Mouse (Mus musculus) hindbrain, embryonic 16.5 days (tissue): ENCODE results near the gene Dnaja2. TPM values are rescaled to one million over a fixed set of nuclear protein-coding genes. Genes with fewer than 3 reads are reported as not detected.

ENCODE experiments used
- ATAC-seq: fragments of 200-750 bp; cut with Nextera tagmentation; 2 replicates; pipeline ENCODE4 v1.8.0; 2017; ENCODE audit warnings: moderate TSS enrichment, moderate library complexity
- H3K27ac ChIP-seq: fragments of 300-500 bp; sonication (generic); 2 replicates; pipeline ENCODE4 v1.5.1; 2014; ENCODE audit warnings: low read depth, mild to moderate bottlenecking, control low read depth, low read length, moderate library complexity
- H3K27me3 ChIP-seq: fragments of 300-500 bp; sonication (generic); replicated peaks from 2 replicates; pipeline ENCODE4 v1.6.1; 2014; ENCODE audit warnings: low read length; ENCODE audit not compliant: control insufficient read depth, insufficient read depth
- H3K36me3 ChIP-seq: fragments of 300-500 bp; sonication (generic); 2 replicates; pipeline ENCODE4 v1.6.1; 2014; ENCODE audit warnings: mild to moderate bottlenecking, low read length, moderate library complexity, mixed read lengths; ENCODE audit not compliant: control insufficient read depth, insufficient read depth
- H3K4me1 ChIP-seq: fragments of 300-500 bp; sonication (generic); 2 replicates; pipeline ENCODE4 v1.6.1; 2014; ENCODE audit warnings: low read depth, low read length; ENCODE audit not compliant: control insufficient read depth, insufficient read depth
- H3K4me2 ChIP-seq: fragments of 300-500 bp; sonication (generic); 2 replicates; pipeline ENCODE4 v1.6.1; 2014; ENCODE audit warnings: mild to moderate bottlenecking, low read length, control low read depth, moderate library complexity
- H3K4me3 ChIP-seq: fragments of 300-500 bp; sonication (generic); 2 replicates; pipeline ENCODE4 v1.5.1; 2014; ENCODE audit warnings: mild to moderate bottlenecking, low read length, control low read depth, moderate library complexity
- H3K9ac ChIP-seq: fragments of 300-500 bp; sonication (generic); 2 replicates; pipeline ENCODE4 v1.6.1; 2014; ENCODE audit warnings: low read depth, mild to moderate bottlenecking, control low read depth, low read length, moderate library complexity
- H3K9me3 ChIP-seq: fragments of 300-500 bp; sonication (generic); 2 replicates; pipeline ENCODE4 v1.6.1; 2014; ENCODE audit warnings: mild to moderate bottlenecking, low read length, moderate library complexity; ENCODE audit not compliant: control insufficient read depth
- WGBS: fragments of 180-500 bp; shearing (Covaris S2); extraction: QIAGEN DNeasy Blood & Tissue Kit; methylation state at CpG from one replicate; pipeline ENCODE4 v1.1.7; 2014; 5-methylcytosine and 5-hydroxymethylcytosine counted together
- polyA plus RNA-seq: library from polyadenylated mRNA; unstranded; fragments of >200 nt; fragmentation: Nextera tagmentation; extraction: Ambion mirVana; gene quantifications from 2 replicates; pipeline ENCODE4 v1.2.1, GENCODE M21; 2015

Dnaja2 gene
- polyA plus RNA-seq = 170 and 171 TPM in 2 replicates

GRCm38 (mm10) chr8:85555181-85556145 lies at the start of gene Dnaja2:
Gene Dnaja2 (minus strand): TSS chr8:85555344.
- Histone ChIP-seq H3K36me3 (no peaks in the 10 kb centered on the region; the same call in 1 of the 2 replicates), H3K4me3 (peak within 1 kb of the TSS; percentile 98), H3K4me1 (peaks cover 15% of the 10 kb centered on the region), H3K9me3 (no peaks in the 10 kb centered on the region), H3K27ac (peak within 1 kb of the TSS; percentile 95), H3K4me2 (peak within 1 kb of the TSS; percentile 94), H3K27me3 (no peaks in the 10 kb centered on the region), H3K9ac (peak within 1 kb of the TSS; percentile 94)
- ATAC-seq = peak; percentile 95
- whole genome bisulfite sequencing = under 1% methylated on average over 71 of the region's 77 CpGs

GRCm38 (mm10) chr8:85604201-85604600 lies 49.1 kb upstream of the Dnaja2 start:
- Histone ChIP-seq H3K36me3 (no peaks in the 10 kb centered on the region), H3K27ac (no peak overlapping the region), H3K4me3 (no peak overlapping the region), H3K4me1 (no peaks in the 10 kb centered on the region), H3K9ac (no peak overlapping the region), H3K9me3 (no peaks in the 10 kb centered on the region), H3K4me2 (no peak overlapping the region), H3K27me3 (no peaks in the 10 kb centered on the region)
- WGBS = 88% methylated on average over 4 of the region's 4 CpGs
- no peak for ATAC-seq

DNA sequence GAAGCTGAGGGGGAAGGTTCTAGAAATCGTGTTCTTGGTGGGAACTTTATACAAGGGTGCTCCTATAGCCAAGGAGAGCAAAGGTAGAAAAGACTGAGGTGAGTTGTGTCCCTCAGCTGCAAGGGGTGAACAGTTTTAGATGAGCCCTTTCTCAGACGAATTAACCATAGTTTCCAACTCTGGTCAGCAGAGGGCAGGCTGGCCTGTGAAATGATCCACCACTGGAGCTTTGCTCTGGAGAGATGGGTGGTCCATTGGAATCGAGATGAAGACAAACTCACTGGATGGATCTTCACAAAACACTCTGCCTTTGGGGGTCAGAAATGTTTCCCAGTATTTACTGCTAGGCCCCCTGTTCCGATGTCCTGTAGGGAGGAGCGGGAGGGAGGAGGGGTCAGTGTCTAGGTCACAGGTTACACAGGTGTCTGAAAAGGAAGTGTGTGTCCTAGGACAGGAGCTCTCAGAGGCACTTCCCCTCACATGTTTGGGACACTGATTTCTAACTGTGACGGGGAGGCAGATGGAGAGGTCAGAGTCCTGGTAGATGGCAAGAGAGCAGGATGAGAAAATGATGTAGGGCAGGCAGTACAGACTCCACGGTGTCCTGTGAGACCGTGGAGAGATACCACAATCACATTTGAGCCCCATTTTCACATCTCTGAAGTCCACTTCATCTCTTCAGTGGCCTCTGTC lies 48.2 kb upstream of the Dnaja2 start:
- Histone ChIP-seq H3K4me2 (no peak overlapping the region), H3K9ac (no peak overlapping the region), H3K27ac (no peak overlapping the region), H3K4me3 (no peak overlapping the region), H3K36me3 (no peaks in the 10 kb centered on the region), H3K27me3 (no peaks in the 10 kb centered on the region), H3K9me3 (no peaks in the 10 kb centered on the region), H3K4me1 (no peaks in the 10 kb centered on the region)
- peak; percentile 65; the same call in 1 of the 2 replicates for ATAC-seq
- WGBS = 35% methylated on average over 8 of the region's 8 CpGs

- Histone ChIP-seq H3K4me3 (no peak overlapping the region), H3K27me3 (no peaks in the 10 kb centered on the region), H3K9ac (no peak overlapping the region), H3K9me3 (no peaks in the 10 kb centered on the region), H3K4me1 (no peaks in the 10 kb centered on the region), H3K36me3 (no peaks in the 10 kb centered on the region), H3K27ac (no peak overlapping the region), H3K4me2 (no peak overlapping the region)
- ATAC-seq = no peak
- 79% methylated on average over 4 of the region's 4 CpGs for WGBS
Measured at GRCm38 (mm10) chr8:85602737-85603136, 47.6 kb upstream of the Dnaja2 start.

DNA sequence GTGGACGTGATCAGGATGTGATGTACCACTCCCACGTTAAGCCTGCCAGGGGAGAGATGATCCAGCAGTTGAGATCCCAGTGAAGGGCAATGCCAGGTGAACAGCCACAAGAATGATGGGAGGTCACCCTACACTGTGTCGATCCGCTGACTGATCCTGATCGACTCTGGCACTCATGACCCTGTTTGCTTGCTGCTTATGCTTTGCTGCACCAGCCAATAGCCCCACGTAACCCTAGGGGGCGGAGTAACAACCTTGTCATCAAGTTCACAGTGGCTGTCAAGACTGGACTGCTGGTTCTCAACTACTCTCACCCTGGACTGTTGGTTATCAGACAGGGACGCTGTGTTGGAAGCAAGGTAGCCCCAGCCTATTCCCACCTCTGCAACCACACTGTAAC lies 46.6 kb upstream of the Dnaja2 start:
- H3K4me2 ChIP-seq = no peak overlapping the region
- 85% methylated on average over 8 of the region's 8 CpGs for WGBS
- H3K4me3 ChIP-seq = no peak overlapping the region
- no peaks in the 10 kb centered on the region for H3K9me3 ChIP-seq
- no peaks in the 10 kb centered on the region for H3K4me1 ChIP-seq
- no peaks in the 10 kb centered on the region for H3K27me3 ChIP-seq
- no peak overlapping the region for H3K27ac ChIP-seq
- ATAC-seq = no peak
- no peaks in the 10 kb centered on the region for H3K36me3 ChIP-seq
- no peak overlapping the region for H3K9ac ChIP-seq

GRCm38 (mm10) chr8:85597413-85598191 lies 42.5 kb upstream of the Dnaja2 start:
- 69% methylated on average over 8 of the region's 8 CpGs for WGBS
- no peaks in the 10 kb centered on the region for H3K36me3 ChIP-seq
- no peaks in the 10 kb centered on the region for H3K4me1 ChIP-seq
- no peak overlapping the region for H3K9ac ChIP-seq
- no peaks in the 10 kb centered on the region for H3K27me3 ChIP-seq
- H3K27ac ChIP-seq = no peak overlapping the region
- no peak overlapping the region for H3K4me3 ChIP-seq
- ATAC-seq = no peak
- no peaks in the 10 kb centered on the region for H3K9me3 ChIP-seq
- H3K4me2 ChIP-seq = no peak overlapping the region

DNA sequence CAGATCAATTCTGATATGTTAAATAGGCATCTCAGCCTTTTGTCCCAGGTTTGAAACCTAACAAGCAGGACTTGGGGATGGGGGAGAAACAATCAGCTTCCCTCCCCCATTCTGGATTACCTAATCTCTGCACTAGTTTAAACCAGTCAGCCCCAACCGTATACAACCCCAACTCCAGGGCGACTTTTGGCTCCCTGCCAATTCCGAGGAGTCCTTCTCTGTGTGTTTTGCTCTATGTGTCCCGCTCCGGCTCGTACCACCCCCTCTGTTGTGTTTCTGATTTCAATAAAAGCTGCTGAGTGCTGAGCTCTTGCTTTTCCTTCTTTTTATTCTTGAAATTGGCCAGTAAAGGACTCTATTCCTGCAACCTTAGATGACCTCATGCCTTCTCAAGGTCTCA lies 40.2 kb upstream of the Dnaja2 start:
- no peak overlapping the region for H3K27ac ChIP-seq
- ATAC-seq = no peak
- no peaks in the 10 kb centered on the region for H3K27me3 ChIP-seq
- no peaks in the 10 kb centered on the region for H3K9me3 ChIP-seq
- H3K4me1 ChIP-seq = no peaks in the 10 kb centered on the region
- no peak overlapping the region for H3K4me2 ChIP-seq
- WGBS = 29% methylated on average over 6 of the region's 6 CpGs
- H3K4me3 ChIP-seq = no peak overlapping the region
- no peak overlapping the region for H3K9ac ChIP-seq
- no peaks in the 10 kb centered on the region for H3K36me3 ChIP-seq

DNA sequence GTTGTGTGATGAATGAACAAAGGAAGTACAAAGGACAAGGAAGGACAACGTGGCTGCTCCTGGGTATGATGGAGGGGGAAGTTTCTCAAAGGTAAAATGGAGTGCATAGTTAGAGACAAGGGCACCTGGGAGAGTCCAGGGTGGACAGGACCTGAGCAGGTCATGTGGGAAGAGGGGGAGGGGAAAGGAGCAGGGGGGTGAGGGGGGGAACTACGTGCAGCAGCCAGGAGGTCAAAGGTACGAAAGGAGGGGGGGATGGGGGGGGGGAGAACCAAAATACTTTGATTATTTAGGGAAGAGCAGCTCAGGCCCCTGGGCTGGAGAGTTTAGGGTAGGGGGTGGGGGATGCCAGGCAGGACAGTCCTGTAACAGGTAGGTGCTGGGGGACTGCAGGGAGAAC lies 39.8 kb upstream of the Dnaja2 start:
- Histone ChIP-seq H3K4me3 (no peak overlapping the region), H3K9me3 (no peaks in the 10 kb centered on the region), H3K4me2 (no peak overlapping the region), H3K4me1 (no peaks in the 10 kb centered on the region), H3K27ac (no peak overlapping the region), H3K9ac (no peak overlapping the region), H3K27me3 (no peaks in the 10 kb centered on the region), H3K36me3 (no peaks in the 10 kb centered on the region)
- WGBS = 46% methylated on average over 3 of the region's 3 CpGs
- no peak for ATAC-seq
